Mouse (Mus musculus): ENCODE measurements around the gene Cpa1. TPM values are rescaled to one million over a fixed set of nuclear protein-coding genes. Genes with fewer than 3 reads are reported as not detected.

Cpa1 gene
- 0.21 TPM in 1 of 2 replicates, not detected in the other for polyA plus RNA-seq (2016; fragmentation: Nextera tagmentation; extraction: Ambion mirVana)

DNA sequence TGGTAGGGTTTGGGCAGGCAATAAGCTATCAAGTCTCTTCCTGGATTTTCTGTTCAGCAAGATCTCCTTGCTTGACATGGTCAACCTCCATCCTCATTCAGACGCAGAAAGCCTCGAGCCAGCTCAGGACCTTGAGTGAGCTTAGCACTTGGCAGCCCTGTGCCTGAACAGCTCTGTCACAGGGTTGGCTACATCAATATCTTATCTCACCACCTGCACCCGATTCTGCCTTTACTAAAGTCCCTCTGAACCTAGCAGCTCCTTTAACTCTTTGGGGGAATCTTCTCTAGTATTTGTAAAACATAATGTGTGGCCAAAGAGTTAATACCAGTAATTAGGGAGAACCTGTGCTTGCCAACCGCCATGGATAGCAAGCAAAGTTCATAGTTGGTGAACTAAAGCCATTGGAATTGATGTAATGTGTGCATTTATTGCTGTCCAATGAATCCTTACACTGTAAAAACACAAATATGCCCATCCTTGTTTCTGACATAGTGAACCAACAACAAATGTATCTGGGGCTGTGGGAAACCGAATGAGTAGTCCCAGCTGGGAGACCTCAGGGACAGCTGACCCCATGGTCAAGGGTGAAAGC lies at the start of gene Cpa1:
Gene Cpa1 (plus strand): TSS at position 545 of the 595 bp plus-strand sequence.
- H3K4me1 ChIP-seq, result peaks cover 40% of the 10 kb centered on the region
- 91% methylated on average over 5 of the region's 5 CpGs for WGBS
- no peak for DNase-seq (ENCODE audit: extremely low spot score, low spot score)
- H3K27me3 ChIP-seq (ENCODE audit: poor library complexity, severe bottlenecking), result no peaks in the 10 kb centered on the region
- H3K27ac ChIP-seq, result peak within 1 kb of the TSS; percentile 89
- no peak within 1 kb of the TSS for H3K4me3 ChIP-seq
- H3K36me3 ChIP-seq (replicated peaks), result peaks cover 3% of the 10 kb centered on the region; the same call in 1 of the 2 replicates
- peaks cover 12% of the 10 kb centered on the region for H3K9me3 ChIP-seq

DNA sequence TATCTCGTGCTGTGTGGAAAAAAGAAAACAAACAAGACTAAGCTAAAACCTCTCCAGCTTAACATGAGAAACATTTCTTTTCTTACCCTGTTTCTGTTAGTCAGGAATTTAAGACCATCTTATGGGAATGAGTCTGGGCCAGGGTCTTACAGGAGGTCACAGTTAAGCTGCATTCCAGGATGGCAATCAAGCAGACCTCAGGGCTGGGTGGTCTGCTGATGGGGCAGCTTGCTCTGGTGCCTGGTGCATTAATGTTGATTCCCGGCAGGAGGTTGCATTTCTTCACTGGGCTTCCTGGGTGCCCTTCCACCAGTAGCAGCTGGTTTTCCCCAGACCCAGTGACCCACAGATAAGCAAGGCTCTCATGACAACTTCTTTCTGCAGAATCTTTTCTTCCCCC lies 49.2 kb upstream of the Cpa1 start:
- H3K36me3 ChIP-seq (replicated peaks), result peaks cover 7% of the 10 kb centered on the region
- WGBS, result 47% methylated on average over 2 of the region's 2 CpGs
- H3K27me3 ChIP-seq (ENCODE audit: poor library complexity, severe bottlenecking), result no peaks in the 10 kb centered on the region
- no peak for DNase-seq (ENCODE audit: extremely low spot score, low spot score)
- no peak overlapping the region for H3K4me3 ChIP-seq
- H3K27ac ChIP-seq, result peak overlapping the region; percentile 68
- H3K9me3 ChIP-seq, result no peaks in the 10 kb centered on the region
- peaks cover 24% of the 10 kb centered on the region for H3K4me1 ChIP-seq

DNA sequence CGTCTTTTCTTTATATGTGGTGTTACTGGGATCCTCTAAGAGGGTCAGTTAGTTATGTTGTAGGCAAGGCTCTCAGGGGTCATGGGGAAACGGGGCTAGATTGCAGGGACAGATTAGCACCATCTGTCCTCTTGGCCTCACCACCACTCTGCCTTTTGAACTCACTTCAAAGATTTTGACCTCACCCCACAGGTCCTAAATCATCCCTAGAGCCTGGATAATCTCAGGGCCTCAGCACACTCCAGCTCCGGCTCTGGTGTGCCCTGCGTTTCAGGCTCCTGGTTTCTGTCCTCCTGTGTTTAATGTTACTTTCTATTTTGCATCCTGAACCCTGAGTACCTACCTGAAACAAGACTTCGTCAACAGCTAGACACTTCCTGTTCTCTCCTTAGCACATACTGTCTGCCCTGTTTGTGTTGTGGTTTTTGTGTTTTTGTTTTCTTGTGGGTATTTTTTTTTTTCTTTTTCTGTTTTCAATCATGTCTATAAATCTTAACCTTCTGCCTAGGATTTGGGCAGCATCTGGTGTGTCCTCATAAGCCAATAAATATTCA lies 47.1 kb upstream of the Cpa1 start:
- DNase-seq (ENCODE audit: extremely low spot score, low spot score), result no peak
- 85% methylated on average over 5 of the region's 5 CpGs for WGBS
- H3K27ac ChIP-seq, result no peak overlapping the region

DNA sequence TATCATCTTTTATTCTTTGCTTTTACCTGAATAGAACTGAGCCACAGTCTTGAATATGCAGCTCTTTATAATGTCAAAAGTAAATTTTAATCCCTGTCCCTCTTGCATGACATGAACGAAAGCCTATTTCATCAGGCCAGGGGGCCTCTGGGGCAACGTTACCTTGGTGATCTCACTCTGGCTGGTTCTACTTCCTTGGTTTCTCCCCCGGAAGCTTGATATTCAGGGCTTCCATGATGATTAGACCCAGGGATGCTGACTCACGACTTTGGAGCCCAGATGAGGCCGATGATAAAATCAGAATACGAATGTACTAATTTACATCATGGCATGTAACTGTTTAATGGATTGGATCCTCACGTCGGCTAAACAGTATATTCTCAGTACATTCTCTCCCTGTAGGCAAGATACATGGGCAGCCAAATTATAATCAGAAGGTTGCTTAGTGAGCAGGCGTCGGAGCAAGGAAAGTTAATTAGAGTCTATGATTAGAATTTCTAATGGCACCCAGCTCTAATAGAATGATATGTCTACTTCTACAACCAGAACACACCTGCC lies 46.5 kb upstream of the Cpa1 start:
- Histone ChIP-seq H3K4me3 (no peak overlapping the region), H3K4me1 (peaks cover 15% of the 10 kb centered on the region), H3K27ac (no peak overlapping the region), H3K36me3 (replicated peaks) (peaks cover 7% of the 10 kb centered on the region), H3K9me3 (no peaks in the 10 kb centered on the region), H3K27me3 (ENCODE audit: poor library complexity, severe bottlenecking) (no peaks in the 10 kb centered on the region)
- no peak for DNase-seq (ENCODE audit: extremely low spot score, low spot score)
- WGBS, result 89% methylated on average over 10 of the region's 10 CpGs

More for the DNA sequence above, 47.1 kb upstream of the Cpa1 start:
- Histone ChIP-seq H3K9me3 (no peaks in the 10 kb centered on the region), H3K4me1 (peaks cover 21% of the 10 kb centered on the region), H3K36me3 (replicated peaks) (peaks cover 7% of the 10 kb centered on the region), H3K27me3 (ENCODE audit: poor library complexity, severe bottlenecking) (no peaks in the 10 kb centered on the region), H3K4me3 (no peak overlapping the region)

DNA sequence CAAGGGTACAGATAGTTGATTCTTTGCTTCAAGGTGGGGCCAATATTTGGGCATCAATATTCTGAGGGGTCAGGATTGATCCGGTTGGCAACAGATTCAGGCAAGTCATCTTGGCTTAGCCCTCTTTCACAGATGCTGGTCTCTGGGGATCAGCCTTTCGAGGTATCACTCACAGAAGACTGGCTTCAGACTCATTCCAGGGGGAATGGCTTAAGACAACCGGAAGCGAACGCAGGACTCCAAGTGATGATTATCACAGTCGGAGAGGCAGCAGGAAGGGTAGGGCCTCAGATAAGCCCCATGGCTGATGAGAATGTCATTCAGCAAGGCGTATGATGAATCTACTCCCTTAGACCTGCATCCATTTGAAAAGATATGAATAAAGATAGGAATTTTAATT lies 44.7 kb upstream of the Cpa1 start:
- Histone ChIP-seq H3K27ac (peak overlapping the region; percentile 13), H3K27me3 (ENCODE audit: poor library complexity, severe bottlenecking) (no peaks in the 10 kb centered on the region), H3K4me1 (peaks cover 13% of the 10 kb centered on the region), H3K36me3 (replicated peaks) (peaks cover 7% of the 10 kb centered on the region), H3K4me3 (no peak overlapping the region), H3K9me3 (no peaks in the 10 kb centered on the region)
- 84% methylated on average over 7 of the region's 7 CpGs for WGBS
- DNase-seq (ENCODE audit: extremely low spot score, low spot score), result no peak

DNA sequence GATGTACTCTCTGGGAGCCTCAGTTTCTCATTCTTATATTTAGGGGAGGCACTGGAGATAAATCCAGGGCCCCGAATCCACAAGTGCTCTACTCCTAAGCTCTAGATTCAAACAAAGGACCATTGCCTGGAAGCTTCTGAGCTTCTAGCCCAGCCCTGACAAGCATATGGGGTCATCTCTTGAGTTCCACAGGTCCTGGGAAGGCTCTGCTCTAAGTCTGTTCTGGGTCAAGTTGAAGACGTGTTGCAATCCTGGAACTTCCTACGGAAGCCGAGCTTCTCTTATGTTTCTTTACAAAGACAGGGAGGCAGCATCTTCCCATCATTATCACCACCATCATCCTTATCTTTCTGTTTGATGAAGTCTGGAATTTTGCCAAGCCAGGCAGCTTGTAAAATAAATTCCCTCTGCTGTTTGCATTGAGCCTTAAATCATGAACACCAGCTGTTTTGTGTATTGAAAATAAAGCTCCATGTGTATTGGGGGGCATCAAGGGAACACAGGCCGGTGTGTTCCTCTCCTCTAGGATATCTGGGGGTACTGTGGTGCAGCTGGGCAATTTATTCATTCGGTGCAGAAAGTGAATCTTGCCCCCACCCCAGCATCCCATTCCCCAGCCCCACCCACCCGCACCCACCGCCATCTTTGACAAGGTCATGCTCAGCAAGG lies 42.7 kb upstream of the Cpa1 start:
- no peak overlapping the region for H3K4me3 ChIP-seq
- WGBS, result 94% methylated on average over 8 of the region's 8 CpGs
- no peaks in the 10 kb centered on the region for H3K27me3 ChIP-seq (ENCODE audit: poor library complexity, severe bottlenecking)
- no peak for DNase-seq (ENCODE audit: extremely low spot score, low spot score)
- peak overlapping the region; percentile 66; the same call in 1 of the 2 replicates for H3K27ac ChIP-seq
- H3K4me1 ChIP-seq, result peaks cover 8% of the 10 kb centered on the region
- no peaks in the 10 kb centered on the region for H3K9me3 ChIP-seq
- no peaks in the 10 kb centered on the region; the same call in 1 of the 2 replicates for H3K36me3 ChIP-seq (replicated peaks)

DNA sequence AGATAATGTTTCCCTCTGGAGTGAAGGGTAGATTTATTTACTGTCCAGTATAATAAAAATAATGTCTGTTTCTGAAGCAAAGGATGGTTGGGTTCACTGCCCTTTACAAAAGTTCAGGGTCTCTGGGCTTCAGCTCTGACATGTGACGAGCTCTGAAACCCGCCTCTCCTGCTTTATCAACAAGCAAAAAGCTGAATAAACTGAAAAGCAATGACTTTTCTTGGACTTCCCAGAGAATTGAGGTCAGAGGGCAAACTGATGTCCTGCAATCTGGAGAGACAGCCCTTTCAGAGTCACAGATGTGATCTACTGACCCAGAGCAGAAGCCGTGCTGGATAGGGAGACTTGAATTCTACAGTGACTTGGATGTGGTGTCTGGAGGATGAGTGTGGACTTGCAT lies 39.0 kb upstream of the Cpa1 start:
- WGBS, result 65% methylated on average over 3 of the region's 3 CpGs
- Histone ChIP-seq H3K9me3 (no peaks in the 10 kb centered on the region), H3K27ac (peak overlapping the region; percentile 53; the same call in 1 of the 2 replicates), H3K4me3 (no peak overlapping the region), H3K27me3 (ENCODE audit: poor library complexity, severe bottlenecking) (no peaks in the 10 kb centered on the region), H3K4me1 (peaks cover 8% of the 10 kb centered on the region; the same call in 1 of the 2 replicates), H3K36me3 (replicated peaks) (no peaks in the 10 kb centered on the region)
- DNase-seq (ENCODE audit: extremely low spot score, low spot score), result no peak

DNA sequence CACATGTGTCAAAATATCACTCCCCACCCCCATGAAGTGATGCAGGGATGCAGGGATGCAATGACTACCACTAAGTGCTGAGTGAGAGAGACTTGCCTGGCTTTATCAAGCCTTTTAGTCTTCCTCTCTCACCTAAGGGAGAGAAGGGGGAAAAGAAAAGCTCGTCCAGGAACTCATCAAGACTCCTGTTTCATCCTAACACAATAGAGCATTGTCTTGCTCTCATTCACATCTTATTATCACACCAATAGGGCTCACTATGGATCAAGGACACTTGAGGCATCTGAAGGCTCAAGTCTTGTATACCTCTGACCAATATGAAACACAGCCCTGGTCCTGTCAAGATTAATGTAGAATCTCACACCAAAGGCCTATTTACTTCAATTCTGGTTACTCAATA lies 38.0 kb upstream of the Cpa1 start:
- WGBS, result 68% methylated on average over 1 of the region's 1 CpGs
- Histone ChIP-seq H3K4me1 (peaks cover 8% of the 10 kb centered on the region; the same call in 1 of the 2 replicates), H3K36me3 (replicated peaks) (no peaks in the 10 kb centered on the region), H3K9me3 (no peaks in the 10 kb centered on the region), H3K4me3 (no peak overlapping the region), H3K27ac (0 out of 2 replicates have a peak overlapping the region, but pooled peaks have one; percentile 53), H3K27me3 (ENCODE audit: poor library complexity, severe bottlenecking) (no peaks in the 10 kb centered on the region)
- no peak for DNase-seq (ENCODE audit: extremely low spot score, low spot score)

DNA sequence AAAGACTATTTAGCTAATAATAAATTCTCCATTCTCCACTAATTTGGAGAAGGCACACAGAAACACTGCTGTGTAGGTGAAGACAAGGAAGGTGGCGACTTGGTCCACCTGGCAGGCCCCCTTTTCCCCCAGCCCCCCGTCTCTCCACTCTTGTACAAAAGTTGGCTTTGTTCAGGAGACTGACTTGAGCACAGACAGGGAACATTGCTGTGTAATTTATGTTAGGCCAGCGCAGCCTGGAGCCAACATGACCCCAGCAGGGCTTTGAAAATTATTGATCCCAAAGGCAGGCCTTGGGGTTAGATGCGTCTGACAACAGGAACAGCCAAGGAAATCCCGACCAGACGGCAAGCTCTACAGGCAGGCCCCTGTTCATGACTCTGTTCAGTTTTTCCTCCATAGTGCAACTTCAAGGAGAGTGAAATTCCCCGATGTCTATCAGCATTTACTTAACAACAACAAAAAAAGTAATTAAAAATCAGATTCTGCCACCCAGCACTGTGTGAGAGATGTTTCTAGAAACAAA lies 34.6 kb upstream of the Cpa1 start:
- no peaks in the 10 kb centered on the region for H3K36me3 ChIP-seq (replicated peaks)
- no peak overlapping the region for H3K4me3 ChIP-seq
- H3K4me1 ChIP-seq, result peaks cover 8% of the 10 kb centered on the region; the same call in 1 of the 2 replicates
- peak overlapping the region; percentile 62 for H3K27ac ChIP-seq
- no peaks in the 10 kb centered on the region for H3K9me3 ChIP-seq
- DNase-seq (ENCODE audit: extremely low spot score, low spot score), result no peak
- no peaks in the 10 kb centered on the region for H3K27me3 ChIP-seq (ENCODE audit: poor library complexity, severe bottlenecking)
- 76% methylated on average over 7 of the region's 7 CpGs for WGBS

DNA sequence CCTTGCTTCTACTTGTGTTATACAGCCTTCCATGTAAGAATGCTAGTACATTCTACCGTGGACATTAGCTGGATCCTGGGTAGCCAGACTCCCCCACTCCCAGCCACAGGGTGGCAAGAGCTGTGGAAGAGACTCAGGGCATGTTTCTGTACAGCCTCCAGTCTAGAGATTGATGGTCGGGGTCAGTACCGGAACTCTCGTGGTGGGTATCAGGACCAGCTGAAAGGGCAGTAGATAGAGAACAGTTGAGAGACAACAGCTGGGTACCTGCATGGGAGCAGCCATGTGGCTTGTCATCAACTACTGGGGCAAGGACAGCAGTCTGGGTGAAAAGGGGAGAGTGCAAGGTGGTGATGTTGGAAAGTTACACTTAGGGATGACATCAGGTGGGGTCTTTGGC lies 33.9 kb upstream of the Cpa1 start:
- DNase-seq (ENCODE audit: extremely low spot score, low spot score), result no peak
- no peaks in the 10 kb centered on the region for H3K27me3 ChIP-seq (ENCODE audit: poor library complexity, severe bottlenecking)
- H3K9me3 ChIP-seq, result no peaks in the 10 kb centered on the region
- no peak overlapping the region for H3K4me3 ChIP-seq
- peaks cover 12% of the 10 kb centered on the region for H3K4me1 ChIP-seq
- WGBS, result 93% methylated on average over 4 of the region's 4 CpGs
- no peaks in the 10 kb centered on the region for H3K36me3 ChIP-seq (replicated peaks)
- H3K27ac ChIP-seq, result peak overlapping the region; percentile 64

DNA sequence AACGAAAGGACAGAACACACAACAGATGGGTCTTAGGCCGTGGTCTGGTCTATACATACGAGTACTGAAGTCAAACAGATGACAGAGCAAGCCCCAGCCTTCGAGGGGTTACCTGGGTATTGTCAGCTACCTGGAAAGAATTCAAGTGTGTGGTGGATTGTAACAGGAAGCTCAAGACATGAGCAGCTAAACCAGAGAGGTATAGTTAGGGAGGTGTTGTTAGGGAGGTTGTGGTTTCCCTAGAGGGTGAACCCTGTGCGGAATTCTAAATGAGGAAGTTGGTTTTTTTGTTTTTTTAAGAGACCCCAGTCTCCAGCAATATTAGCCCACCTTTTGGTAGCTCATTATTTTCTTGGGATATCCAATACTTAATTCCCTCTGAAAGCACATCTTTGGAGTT lies 33.3 kb upstream of the Cpa1 start:
- WGBS, result 85% methylated on average over 5 of the region's 5 CpGs
- Histone ChIP-seq H3K9me3 (no peaks in the 10 kb centered on the region), H3K4me3 (no peak overlapping the region), H3K36me3 (replicated peaks) (no peaks in the 10 kb centered on the region), H3K27me3 (ENCODE audit: poor library complexity, severe bottlenecking) (no peaks in the 10 kb centered on the region), H3K27ac (0 out of 2 replicates have a peak overlapping the region, but pooled peaks have one; percentile 64), H3K4me1 (peaks cover 16% of the 10 kb centered on the region)
- DNase-seq (ENCODE audit: extremely low spot score, low spot score), result no peak

DNA sequence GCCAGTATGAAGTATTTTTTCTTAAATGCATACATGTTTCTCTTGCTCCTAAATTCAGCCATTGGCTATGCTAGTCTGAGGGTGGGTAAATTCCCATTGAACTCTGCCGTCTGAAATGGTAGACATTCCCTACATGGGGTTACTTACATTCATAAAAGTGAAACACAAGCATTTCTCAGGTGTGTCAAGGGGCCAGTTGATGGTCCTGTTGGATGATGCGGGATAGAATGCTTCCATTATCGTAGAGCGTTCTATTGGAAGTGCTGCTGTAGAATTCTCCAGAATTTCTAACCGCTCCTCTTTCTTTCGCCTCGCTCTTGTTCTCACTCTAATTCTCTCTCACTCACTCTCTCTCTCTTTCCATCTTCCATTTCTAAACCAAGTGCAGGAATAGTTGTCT lies 28.3 kb upstream of the Cpa1 start, which contains the start of gene Cpa5:
Gene Cpa5 (plus strand): TSS at position 301 of the 400 bp plus-strand sequence.
- DNase-seq (ENCODE audit: extremely low spot score, low spot score), result no peak
- H3K27ac ChIP-seq, result peak within 1 kb of the TSS; percentile 87
- no peaks in the 10 kb centered on the region for H3K36me3 ChIP-seq (replicated peaks)
- H3K27me3 ChIP-seq (ENCODE audit: poor library complexity, severe bottlenecking), result no peaks in the 10 kb centered on the region
- peaks cover 60% of the 10 kb centered on the region for H3K4me1 ChIP-seq
- no peak within 1 kb of the TSS for H3K4me3 ChIP-seq
- no peaks in the 10 kb centered on the region for H3K9me3 ChIP-seq
- WGBS, result 68% methylated on average over 7 of the region's 7 CpGs

Measured in forebrain, embryonic 10.5 days (tissue).